Mouse (Mus musculus): ENCODE measurements around the gene Clstn1. TPM values are rescaled to one million over a fixed set of nuclear protein-coding genes. Genes with fewer than 3 reads are reported as not detected.

Clstn1 gene
- polyA plus RNA-seq, 1 experiment = 60.5 TPM

GRCm38 (mm10) chr4:149697506-149698196 lies 111.4 kb downstream of the Clstn1 start:
- peak overlapping the region; percentile 35 for H3K9ac ChIP-seq (ENCODE audit: low read depth, poor library complexity, severe bottlenecking)
- H3K4me1 ChIP-seq (ENCODE audit: control insufficient read depth, insufficient read depth, low read length) = peaks cover 8% of the 10 kb centered on the region
- H3K9me3 ChIP-seq (replicated peaks; ENCODE audit: control insufficient read depth, insufficient read depth, low read length, poor library complexity, severe bottlenecking) = no peaks in the 10 kb centered on the region
- TF ChIP-seq EP300 (IDR thresholded peaks at IDR 0.05; ENCODE audit: insufficient read depth, low read depth, low read length) = no peak
- no peak for TF ChIP-seq POLR2A (IDR thresholded peaks at IDR 0.05; ENCODE audit: insufficient read depth, low read length)
- TF ChIP-seq CTCF (IDR thresholded peaks at IDR 0.05; ENCODE audit: low read depth, low read length) = no peak
- no peaks in the 10 kb centered on the region for H3K36me3 ChIP-seq (ENCODE audit: control insufficient read depth, insufficient read depth, low read length, poor library complexity, severe bottlenecking)
- no peaks in the 10 kb centered on the region for H3K27me3 ChIP-seq (ENCODE audit: control insufficient read depth, insufficient read depth, low read length, poor library complexity, severe bottlenecking)
- no peak overlapping the region for H3K27ac ChIP-seq (ENCODE audit: insufficient read depth, low read length)
- H3K4me3 ChIP-seq (ENCODE audit: low read depth, low read length) = peak overlapping the region; percentile 64

- TF ChIP-seq EP300 (IDR thresholded peaks at IDR 0.05; ENCODE audit: insufficient read depth, low read depth, low read length) (no peak; the same call in 1 of the 2 replicates), CTCF (IDR thresholded peaks at IDR 0.05; ENCODE audit: low read depth, low read length) (peak; percentile 73), POLR2A (IDR thresholded peaks at IDR 0.05; ENCODE audit: insufficient read depth, low read length) (no peak)
- Histone ChIP-seq H3K27me3 (ENCODE audit: control insufficient read depth, insufficient read depth, low read length, poor library complexity, severe bottlenecking) (no peaks in the 10 kb centered on the region), H3K27ac (ENCODE audit: insufficient read depth, low read length) (no peak overlapping the region), H3K4me3 (ENCODE audit: low read depth, low read length) (peak overlapping the region; percentile 64), H3K9ac (ENCODE audit: low read depth, poor library complexity, severe bottlenecking) (peak overlapping the region; percentile 35), H3K4me1 (ENCODE audit: control insufficient read depth, insufficient read depth, low read length) (peaks cover 8% of the 10 kb centered on the region), H3K9me3 (replicated peaks; ENCODE audit: control insufficient read depth, insufficient read depth, low read length, poor library complexity, severe bottlenecking) (no peaks in the 10 kb centered on the region), H3K36me3 (ENCODE audit: control insufficient read depth, insufficient read depth, low read length, poor library complexity, severe bottlenecking) (no peaks in the 10 kb centered on the region)
Measured at GRCm38 (mm10) chr4:149698197-149698821, 112.0 kb downstream of the Clstn1 start.

Other genes with a start within 250 kb of the Clstn1 start
- gene Ube4b, start 159.7 kb upstream of the Clstn1 start, polyA plus RNA-seq (2011; ENCODE audit: insufficient read depth, insufficient read length, low read depth, missing spikeins) = 193 and 218 TPM in 2 replicates
- 3.5 and 3.6 TPM in 2 replicates for gene Rbp7, start 131.5 kb upstream of the Clstn1 start, polyA plus RNA-seq (2011; ENCODE audit: insufficient read depth, insufficient read length, low read depth, missing spikeins)
- gene Tmem274, start 109.1 kb upstream of the Clstn1 start, polyA plus RNA-seq (2011; ENCODE audit: insufficient read depth, insufficient read length, low read depth, missing spikeins) = not detected in 2 replicates
- gene Nmnat1, start 101.3 kb upstream of the Clstn1 start, polyA plus RNA-seq (2011; ENCODE audit: insufficient read depth, insufficient read length, low read depth, missing spikeins) = 8.5 and 9.7 TPM in 2 replicates
- gene Lzic, start 101.2 kb upstream of the Clstn1 start, polyA plus RNA-seq (2011; ENCODE audit: insufficient read depth, insufficient read length, low read depth, missing spikeins) = 42.6 and 55.2 TPM in 2 replicates
- gene Ctnnbip1, start 68.2 kb upstream of the Clstn1 start, polyA plus RNA-seq (2011; ENCODE audit: insufficient read depth, insufficient read length, low read depth, missing spikeins) = 14.0 and 14.4 TPM in 2 replicates
- gene Pik3cd, start 116.1 kb downstream of the Clstn1 start, polyA plus RNA-seq (2011; ENCODE audit: insufficient read depth, insufficient read length, low read depth, missing spikeins) = 13.3 and 13.5 TPM in 2 replicates
- gene Tmem201, start 151.6 kb downstream of the Clstn1 start, polyA plus RNA-seq (2011; ENCODE audit: insufficient read depth, insufficient read length, low read depth, missing spikeins) = 29.9 and 33.9 TPM in 2 replicates
- 10.2 and 11.9 TPM in 2 replicates for gene Slc25a33, start 187.8 kb downstream of the Clstn1 start, polyA plus RNA-seq (2011; ENCODE audit: insufficient read depth, insufficient read length, low read depth, missing spikeins)

Data from ES-Bruce4 (cell line).